Mouse (Mus musculus) thymus, adult 2 months (tissue): ENCODE measurements around the gene Gm28374.

Experiments
- CTCF ChIP-seq: fragments of 200-500 bp; IDR thresholded peaks from 2 replicates; pipeline ENCODE4 v1.5.1; 2012; ENCODE audit warnings: mild to moderate bottlenecking, control low read depth, low read length, moderate library complexity, borderline replicate concordance; ENCODE audit not compliant: control insufficient read depth, poor library complexity, insufficient read depth; ENCODE audit errors: extremely low read depth
- POLR2A ChIP-seq: fragments of 200-500 bp; IDR thresholded peaks from 2 replicates; pipeline ENCODE4 v1.6.1; 2012; ENCODE audit warnings: mild to moderate bottlenecking, low read length, control low read depth, moderate library complexity; ENCODE audit not compliant: control insufficient read depth, poor library complexity, insufficient read depth; ENCODE audit errors: extremely low read depth

- TF ChIP-seq POLR2A (no peak), CTCF (no peak)
Measured at GRCm38 (mm10) chr19:6058966-6059365, 23.1 kb downstream of the Gm28374 start.
